Mouse (Mus musculus) heart, adult 10 weeks (tissue): ENCODE data around the gene Tekt3. TPM values are rescaled to one million over a fixed set of nuclear protein-coding genes. Genes with fewer than 3 reads are reported as not detected.

ENCODE experiments used
- polyA plus RNA-seq: library from polyadenylated mRNA; stranded (reverse); fragments of 350-450 nt; fragmentation: Illumina TruSeq; extraction: RNeasy Lipid Tissue Mini Kit (QIAGEN cat#74804); gene quantifications from one replicate; pipeline ENCODE4 v1.2.3, GENCODE M21; 2014; ENCODE audit warnings: low read depth, low replicate concordance

The Tekt3 gene
- polyA plus RNA-seq: not detected

DNA sequence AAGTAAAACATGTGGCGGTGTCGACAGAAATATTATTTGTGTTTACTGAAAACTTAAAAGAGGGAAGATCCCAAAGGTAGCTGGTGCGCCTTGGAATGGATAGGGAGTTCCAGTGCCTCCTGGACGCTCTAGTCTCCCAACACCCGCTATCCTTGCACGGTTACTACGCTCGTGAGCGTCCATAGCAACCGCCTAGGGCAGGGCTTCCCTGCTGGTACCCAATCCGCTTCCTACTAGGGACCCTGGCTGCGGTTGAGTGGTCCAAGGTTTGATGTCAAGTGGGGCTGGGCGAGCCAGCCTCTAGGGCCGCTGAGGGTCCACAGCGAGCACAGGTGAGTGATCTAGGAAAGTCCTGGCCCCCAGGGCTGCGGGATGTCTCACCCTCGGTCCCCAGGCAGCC, at the start of gene Tekt3:
Gene Tekt3 (plus strand): TSS at position 209 of the 400 bp plus-strand sequence.

DNA sequence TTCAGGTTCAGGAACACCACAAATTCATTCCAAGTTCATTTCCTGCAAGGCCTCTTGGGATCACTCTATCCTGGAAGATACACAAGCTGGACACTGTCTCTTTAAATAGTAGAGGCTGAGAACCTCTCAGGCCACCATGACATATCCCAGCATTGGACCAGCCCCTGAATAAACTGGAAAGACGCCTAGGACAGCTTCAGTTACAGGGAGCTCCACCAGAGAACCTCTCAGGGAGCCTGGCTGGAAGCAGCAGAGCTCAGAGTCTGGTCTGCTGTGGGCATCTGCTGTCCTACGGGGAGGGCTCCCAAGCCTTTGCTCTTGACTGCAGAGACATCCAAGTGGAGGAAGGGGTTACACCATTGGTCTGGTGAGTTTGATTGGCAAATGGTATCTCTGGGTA, 67.3 kb downstream of the Tekt3 start, which contains the start of gene Pmp22:
Gene Pmp22 (plus strand): TSS at position 199 of the 400 bp plus-strand sequence.

Other genes with a start within 250 kb of the Tekt3 start
- gene Trim16, start 241.4 kb upstream of the Tekt3 start, polyA plus RNA-seq: 4.9 TPM
- 0.26 TPM for gene Fbxw10, start 214.6 kb upstream of the Tekt3 start, polyA plus RNA-seq
- 24.4 TPM for gene Tvp23b, start 182.2 kb upstream of the Tekt3 start, polyA plus RNA-seq
- gene Cdrt4, start 110.5 kb upstream of the Tekt3 start, polyA plus RNA-seq: not detected
- 60.3 TPM for gene Pmp22, start 67.3 kb downstream of the Tekt3 start, polyA plus RNA-seq